Mouse (Mus musculus): ENCODE data around the gene Rsph6a.

- TF ChIP-seq POLR2A (IDR thresholded peaks at IDR 0.05; ENCODE audit: insufficient read depth, low read depth, low read length) (no peak), CTCF (IDR thresholded peaks at IDR 0.05; ENCODE audit: insufficient read depth, low read depth, low read length) (no peak)
Measured at GRCm38 (mm10) chr7:19086042-19086441, 31.6 kb downstream of the Rsph6a start.
